Mouse (Mus musculus): ENCODE data around the gene Fktn. TPM values are rescaled to one million over a fixed set of nuclear protein-coding genes. Genes with fewer than 3 reads are reported as not detected.
A peak's percentile ranks its signal among the peaks of the same experiment; 100 is the strongest.
"Not testable (repeated sequence)": the region's sequence is repeated elsewhere in the genome, so short reads cannot be mapped to it uniquely, and the experiment has no call there.

The Fktn gene
- total RNA-seq (2021): 1 to 10 TPM; 5.9 to 7.0 TPM
- long read RNA-seq, experiment 1, full-length matches to known transcripts: 2 of 6 reads
- long read RNA-seq, experiment 1, partial matches to known transcripts: 2 of 6 reads
- long read RNA-seq, experiment 1, other reads (novel, unspliced or antisense): 2 of 6 reads
- long read RNA-seq, experiment 2, full-length matches to known transcripts: 4 of 7 reads
- long read RNA-seq, experiment 2, partial matches to known transcripts: 2 of 7 reads
- long read RNA-seq, experiment 2, other reads (novel, unspliced or antisense): 1 of 7 reads

DNA sequence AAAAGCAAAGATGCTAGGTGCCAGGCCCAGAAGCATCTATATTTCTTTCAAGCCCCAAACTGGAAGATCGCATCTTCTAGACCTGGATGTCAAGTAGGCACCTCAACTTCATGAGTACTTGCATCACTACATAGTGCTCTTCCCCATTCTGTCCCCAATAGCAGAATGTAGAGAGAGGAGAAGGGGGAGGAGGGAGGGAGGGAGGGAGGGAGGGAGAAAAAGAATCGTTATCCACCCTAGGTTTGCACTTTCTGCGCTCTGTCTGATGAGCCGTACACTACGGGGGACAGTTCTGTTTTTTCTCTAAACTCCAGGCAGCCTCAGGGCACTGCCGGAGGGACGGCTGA lies at the start of gene Fktn:
Gene Fktn, plus strand, starts transcription at position 295 of the 347 bp plus-strand sequence.
- intact Hi-C loops (cut with DNase I; ENCODE audit: low total_unique reads): no loop called here
- no peak for DNase-seq

DNA sequence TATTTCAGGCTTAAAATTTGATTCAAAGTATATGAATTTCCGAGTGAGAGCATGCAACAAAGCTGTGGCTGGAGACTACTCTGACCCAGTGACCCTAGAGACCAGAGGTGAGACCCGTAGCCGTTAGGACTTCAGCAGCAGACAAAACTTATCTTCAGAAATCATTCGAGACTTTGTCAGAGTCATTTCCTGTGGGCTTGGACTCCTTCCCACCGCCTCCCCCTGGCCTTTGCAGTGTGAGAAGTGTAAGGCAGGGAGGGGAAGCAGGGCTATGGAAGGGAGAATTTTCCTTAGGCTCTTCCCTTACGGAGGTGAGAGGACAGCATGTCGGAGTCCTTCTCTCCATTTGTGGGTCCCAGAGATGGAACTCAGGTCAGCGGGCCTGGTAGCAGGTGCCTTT lies 31.7 kb upstream of the Fktn start:
- intact Hi-C loops (cut with DNase I; ENCODE audit: low total_unique reads): no loop called here
- DNase-seq: no peak

DNA sequence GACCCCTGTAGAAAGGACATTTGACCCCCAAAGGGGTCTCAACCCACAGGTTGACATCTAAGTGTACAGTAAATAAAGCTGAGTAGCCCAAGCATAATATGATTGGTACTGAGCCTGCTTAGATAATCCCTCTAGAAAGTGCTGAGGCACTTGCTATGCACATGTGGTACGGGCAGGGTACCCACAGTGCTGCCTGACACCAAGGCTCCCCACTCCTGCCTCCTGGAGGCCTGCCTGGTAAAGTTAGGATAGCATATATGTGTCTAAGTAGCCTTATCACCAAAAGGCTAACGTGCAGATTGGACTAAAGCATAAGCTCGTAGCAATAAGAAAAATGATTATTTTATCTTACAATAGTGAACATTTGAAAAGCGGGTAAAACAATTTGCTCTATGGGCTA lies 24.8 kb upstream of the Fktn start:
- intact Hi-C loops (cut with DNase I; ENCODE audit: low total_unique reads): no loop called here
- no peak for DNase-seq

DNA sequence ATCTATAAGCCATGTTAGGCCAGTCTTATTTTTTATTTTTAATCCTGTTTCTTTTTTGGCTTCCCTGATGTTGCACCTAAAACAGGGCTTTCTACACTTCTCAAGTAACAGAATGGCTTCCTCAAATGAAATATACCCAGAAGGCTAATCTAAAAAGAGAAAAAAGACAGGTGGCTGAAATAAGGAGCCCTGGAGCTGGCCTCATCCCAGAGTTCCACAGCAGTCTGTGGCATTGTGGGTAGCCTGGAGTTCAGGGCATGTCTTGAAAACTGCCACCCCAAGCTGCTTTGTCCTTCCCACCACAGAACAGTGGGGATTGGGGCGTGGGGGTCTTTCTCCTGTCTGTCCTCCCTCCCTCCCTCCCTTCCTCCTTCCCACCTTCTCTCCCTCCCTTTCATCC lies 22.4 kb upstream of the Fktn start:
- intact Hi-C loops (cut with DNase I; ENCODE audit: low total_unique reads): no loop called here
- no peak for DNase-seq

DNA sequence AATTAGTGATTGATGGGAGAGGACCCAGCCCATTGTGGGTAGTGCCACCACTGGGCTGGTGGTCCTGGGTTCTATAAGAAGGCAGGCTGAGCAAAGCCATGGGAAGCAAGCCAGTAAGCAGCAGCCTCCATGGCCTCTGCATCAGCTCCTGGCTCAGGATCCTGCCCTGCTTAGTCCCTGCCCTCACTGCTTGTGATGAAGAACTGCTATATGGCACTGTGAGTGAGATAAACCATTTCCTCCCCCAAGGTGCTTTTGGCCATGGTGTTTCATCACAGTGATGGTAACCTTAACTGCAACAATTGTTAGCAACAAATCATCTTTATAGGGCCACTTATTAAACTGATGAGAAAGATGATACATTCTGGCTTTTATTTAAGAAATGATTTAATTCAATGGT lies 4.6 kb upstream of the Fktn start:
- intact Hi-C loops (cut with DNase I; ENCODE audit: low total_unique reads); DNase-seq: not testable (repeated sequence)

DNA sequence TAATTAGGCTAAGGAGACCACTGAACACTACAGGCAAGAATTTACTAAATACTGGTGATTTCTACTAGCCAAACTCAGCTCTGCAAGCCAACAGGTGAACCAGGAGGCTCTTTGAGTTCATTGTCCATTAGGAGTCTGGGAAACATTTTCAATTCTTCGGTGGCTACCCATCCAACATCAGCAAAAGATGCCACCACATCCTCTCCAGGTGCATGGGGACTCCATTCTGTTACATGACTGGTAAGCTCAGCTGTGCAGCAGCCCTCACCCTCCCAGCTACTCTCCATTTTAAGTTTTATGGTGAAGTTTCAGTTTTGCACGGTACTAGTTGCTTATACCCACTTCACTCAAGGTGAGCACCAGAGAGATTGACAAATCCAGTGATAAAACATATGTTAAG lies 3.8 kb upstream of the Fktn start:
- DNase-seq: no peak
- intact Hi-C loops (cut with DNase I; ENCODE audit: low total_unique reads): no loop called here

DNA sequence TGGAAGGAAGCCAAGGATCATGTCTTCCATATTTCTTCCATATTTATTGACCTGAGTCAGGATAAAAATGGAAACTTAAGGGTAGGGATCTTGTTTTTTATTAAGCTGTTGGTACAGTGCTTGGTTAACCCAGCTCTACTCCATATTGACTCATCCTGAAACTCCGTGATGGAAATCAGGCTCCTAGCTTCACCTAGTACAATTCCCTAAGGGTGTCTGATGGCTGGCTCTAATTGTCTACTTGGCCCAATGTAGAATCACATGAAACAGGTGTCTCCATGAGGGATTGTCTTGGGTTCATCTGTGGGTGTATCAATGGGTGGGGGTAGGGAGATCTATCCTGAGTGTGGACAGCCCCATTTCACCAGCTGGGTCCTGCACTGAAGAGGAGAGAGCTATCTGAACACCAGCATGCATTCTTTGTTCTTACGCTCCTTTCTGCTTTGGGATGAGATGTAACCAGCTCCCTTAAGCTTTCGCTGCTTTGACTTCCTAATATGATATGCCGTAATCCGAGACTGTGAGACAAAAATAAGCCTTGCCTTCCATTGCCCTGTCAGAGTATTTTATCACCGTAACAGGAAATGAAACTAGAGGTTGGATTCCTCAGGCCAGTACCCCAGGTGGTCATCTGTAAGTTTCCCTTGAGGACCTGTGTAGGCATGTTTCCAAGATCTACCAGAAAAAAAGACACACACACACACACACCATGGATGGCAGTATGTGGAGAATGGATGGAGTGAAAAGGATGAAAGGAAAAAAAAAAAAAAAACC lies 3.1 kb upstream of the Fktn start:
- no peak for DNase-seq
- intact Hi-C loops (cut with DNase I; ENCODE audit: low total_unique reads): no loop called here

DNA sequence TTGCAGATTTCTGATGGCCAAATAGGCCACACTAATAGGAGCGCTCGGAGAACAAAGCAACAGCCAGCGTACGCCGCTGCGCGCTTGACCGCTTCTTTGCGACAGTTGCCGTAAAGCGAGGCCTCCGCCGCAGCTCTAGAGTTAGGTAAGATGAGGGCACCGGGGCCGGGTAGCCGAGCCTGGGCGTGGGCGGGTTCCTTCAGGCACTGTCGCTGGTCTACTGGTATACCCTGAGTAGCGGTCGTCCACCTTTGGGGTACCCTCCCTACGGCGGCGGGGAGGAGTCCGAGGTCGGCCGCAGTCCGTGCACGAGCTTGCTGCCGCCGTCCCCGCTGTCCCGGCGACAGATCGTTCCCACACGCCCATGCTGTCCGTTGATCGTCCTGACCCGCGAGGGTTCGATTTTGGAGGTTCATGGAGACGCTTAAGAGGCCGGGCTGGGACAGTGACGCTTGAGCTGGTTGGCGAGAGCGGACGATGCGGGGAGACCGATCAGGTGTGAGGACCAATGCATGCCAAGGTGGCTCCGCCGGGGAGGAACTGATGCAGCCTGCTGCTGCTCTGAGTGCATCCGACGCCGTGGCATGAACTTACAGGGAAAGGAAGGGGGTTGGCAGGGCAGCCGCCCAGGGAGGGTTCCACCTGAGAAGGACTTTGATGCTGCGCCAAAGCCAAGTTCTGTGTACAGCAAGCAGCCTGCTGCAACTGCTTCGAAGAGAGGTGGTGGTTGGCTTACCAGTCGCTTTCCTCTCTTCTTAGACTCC lies 435 bp downstream of the Fktn start:
- intact Hi-C loops (cut with DNase I; ENCODE audit: low total_unique reads): no loop called here

DNA sequence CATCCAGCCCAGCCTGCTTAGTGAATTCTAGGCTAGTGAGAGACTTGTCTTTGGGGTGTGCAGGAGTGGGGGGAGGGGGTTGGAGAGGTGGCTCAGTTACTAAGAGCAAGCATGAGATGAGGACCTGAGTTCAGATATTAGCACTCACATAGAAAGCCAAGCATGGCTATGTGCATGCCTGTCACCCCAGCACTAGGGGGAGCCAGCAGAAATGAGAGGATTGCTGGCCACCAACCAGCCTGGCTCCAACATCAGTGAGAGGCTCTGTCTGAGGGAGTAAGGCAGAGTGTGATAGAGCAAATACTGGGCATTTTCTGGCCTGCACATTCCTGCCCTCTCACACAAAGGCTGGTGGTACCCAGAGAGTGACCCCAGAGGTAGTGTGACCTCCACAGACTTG lies 2.2 kb downstream of the Fktn start:
- DNase-seq: no peak
- intact Hi-C loops (cut with DNase I; ENCODE audit: low total_unique reads): no loop called here

More for the DNA sequence above, 435 bp downstream of the Fktn start:
- peak; percentile 89 for DNase-seq

DNA sequence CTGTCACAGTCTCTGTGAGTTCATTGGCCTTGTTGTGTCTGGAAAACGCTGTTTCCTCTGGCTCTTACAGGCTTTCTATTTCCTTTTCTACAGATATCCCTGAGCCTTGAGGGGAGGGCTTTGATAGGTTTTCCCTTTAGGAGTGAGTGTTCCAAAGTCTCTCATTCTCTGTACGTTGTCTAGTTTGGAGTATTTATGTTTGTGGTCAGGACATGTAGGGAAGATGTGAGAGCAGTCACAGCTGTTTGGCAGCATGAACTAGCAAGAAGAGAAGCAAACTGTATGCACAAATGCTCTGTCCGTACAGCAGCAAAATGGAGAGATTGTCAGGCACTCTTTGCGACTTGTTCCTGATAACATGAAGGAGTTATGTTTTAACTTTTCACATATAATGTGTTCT lies 3.7 kb downstream of the Fktn start:
- intact Hi-C loops (cut with DNase I; ENCODE audit: low total_unique reads): no loop called here
- no peak for DNase-seq

DNA sequence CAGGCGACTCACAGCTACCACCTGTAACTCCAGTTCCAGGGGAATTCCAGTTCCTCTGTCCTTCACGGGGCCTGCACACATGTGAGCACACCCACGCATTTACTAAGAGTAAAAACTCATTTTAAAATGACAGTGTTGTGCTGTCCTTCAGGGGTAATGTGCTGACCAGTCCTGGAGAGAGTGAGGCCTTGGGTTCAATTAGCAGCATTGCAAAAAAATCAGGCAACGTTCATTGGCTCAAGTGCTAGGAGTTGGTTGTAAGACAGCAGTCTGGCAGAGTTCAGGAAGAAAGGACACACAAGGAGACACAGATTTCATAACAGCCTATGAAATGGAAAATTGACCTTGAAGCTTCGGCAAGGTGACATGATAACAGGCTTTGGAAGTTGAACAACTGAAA lies 4.5 kb downstream of the Fktn start:
- intact Hi-C loops (cut with DNase I; ENCODE audit: low total_unique reads): no loop called here
- DNase-seq: no peak

DNA sequence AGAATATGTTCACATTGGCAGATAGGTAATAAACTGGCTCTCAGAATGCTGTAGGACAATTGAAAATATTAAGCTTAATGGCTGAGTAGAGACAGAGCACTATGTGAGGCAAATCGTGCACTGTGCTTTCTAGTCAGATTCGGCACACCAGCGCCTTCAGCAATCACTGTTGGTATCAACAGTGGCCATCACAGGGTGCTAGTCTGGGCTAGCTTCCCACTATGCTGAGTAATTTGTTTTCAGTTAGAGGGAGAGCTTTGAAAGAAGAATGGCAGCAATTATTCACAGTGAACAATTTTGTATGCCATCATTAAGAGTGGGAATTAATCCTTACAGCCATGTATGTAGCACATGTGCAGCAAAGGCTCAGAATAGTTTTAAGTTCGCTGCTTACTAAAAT lies 8.7 kb downstream of the Fktn start:
- intact Hi-C loops (cut with DNase I; ENCODE audit: low total_unique reads): no loop called here
- DNase-seq: no peak

DNA sequence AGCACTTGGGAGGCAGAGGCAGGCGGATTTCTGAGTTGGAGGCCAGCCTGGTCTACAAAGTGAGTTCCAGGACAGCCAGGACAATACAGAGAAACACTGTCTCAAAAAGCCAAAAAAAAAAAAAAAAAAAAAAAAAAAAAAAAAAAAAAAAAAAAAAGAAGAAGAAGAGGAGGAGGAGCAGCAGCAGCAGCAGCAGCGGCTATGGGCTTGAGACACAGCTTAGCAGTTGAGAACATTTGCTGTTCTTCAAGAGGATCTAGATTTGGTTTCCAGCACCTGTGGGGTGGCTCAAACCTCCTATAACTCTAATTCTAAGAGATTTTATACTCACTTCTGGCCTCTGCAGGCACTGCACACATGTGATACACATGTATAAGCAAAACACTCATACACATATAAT lies 12.3 kb downstream of the Fktn start:
- intact Hi-C loops (cut with DNase I; ENCODE audit: low total_unique reads); DNase-seq: not testable (repeated sequence)

DNA sequence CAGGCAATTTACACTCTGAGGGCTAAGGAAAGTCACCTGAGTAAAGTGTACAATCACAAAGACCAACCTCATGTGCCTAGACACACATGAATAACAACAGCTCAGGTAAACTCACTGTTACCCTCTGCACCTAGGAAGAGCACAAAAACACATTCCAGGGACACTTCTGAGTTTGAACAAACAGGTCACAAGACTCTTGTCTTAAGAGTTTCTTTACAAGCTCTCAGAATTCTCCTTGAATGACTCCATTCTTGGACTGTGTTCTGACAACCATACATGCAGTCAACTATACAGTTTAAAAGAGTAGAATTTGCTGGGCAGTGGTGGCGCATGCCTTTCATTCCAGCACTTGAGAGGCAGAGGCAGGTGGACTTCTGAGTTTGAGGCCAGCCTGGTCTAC lies 14.3 kb downstream of the Fktn start:
- intact Hi-C loops (cut with DNase I; ENCODE audit: low total_unique reads): no loop called here
- DNase-seq: no peak

DNA sequence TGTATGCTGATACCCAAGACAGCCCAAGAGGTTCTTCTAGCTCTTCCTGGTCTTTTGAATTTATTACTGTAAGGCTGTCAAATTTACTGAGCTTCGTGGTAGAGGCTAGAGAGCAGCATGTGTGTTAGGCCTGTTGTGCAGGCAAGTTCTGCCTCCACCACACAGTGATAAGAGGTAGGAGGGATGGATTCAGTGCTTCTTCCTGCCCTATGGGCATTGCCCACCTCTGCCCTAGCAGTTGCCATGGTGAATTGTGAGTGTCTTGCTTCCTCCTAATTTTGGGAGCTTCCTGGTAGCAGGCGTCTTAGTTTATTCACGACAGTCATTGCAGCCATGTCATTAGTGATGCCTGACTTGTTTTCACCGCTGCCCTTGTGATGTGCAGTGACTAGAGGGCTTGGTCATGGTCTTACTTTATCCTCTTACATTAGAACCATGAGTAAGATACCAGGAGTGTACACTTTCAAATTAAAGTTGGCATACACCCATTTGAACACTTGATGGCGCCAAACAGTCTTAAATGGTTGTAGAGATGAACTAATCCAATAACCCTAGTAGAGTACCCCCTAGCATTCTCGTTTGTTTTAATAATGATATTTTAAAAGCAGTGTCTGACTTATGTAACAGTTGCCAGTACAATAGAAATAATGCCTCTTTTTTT lies 25.3 kb downstream of the Fktn start:
- DNase-seq: peak; percentile 12

DNA sequence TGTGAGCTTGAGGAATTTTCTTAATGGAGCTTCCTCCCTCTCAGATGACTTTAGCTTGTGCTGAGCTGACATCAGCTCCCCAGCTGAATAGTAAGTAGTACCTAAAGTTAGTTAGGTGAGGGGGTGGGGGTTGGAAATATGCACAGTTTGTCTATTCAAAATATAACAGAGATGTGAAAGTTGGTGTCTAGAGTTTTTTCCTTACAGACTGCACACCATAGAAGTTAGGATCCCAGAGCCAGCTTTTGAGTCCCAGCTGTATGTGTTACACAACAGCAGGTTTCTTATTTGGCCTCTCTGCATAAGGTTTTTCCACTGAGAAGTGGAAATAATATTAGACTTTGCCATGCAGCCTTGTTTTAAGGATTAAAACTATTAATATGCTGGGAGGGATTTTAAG lies 36.0 kb downstream of the Fktn start:
- intact Hi-C loops (cut with DNase I; ENCODE audit: low total_unique reads): no loop called here

More for the DNA sequence above, 25.3 kb downstream of the Fktn start:
- intact Hi-C loops (cut with DNase I; ENCODE audit: low total_unique reads): no loop called here

DNA sequence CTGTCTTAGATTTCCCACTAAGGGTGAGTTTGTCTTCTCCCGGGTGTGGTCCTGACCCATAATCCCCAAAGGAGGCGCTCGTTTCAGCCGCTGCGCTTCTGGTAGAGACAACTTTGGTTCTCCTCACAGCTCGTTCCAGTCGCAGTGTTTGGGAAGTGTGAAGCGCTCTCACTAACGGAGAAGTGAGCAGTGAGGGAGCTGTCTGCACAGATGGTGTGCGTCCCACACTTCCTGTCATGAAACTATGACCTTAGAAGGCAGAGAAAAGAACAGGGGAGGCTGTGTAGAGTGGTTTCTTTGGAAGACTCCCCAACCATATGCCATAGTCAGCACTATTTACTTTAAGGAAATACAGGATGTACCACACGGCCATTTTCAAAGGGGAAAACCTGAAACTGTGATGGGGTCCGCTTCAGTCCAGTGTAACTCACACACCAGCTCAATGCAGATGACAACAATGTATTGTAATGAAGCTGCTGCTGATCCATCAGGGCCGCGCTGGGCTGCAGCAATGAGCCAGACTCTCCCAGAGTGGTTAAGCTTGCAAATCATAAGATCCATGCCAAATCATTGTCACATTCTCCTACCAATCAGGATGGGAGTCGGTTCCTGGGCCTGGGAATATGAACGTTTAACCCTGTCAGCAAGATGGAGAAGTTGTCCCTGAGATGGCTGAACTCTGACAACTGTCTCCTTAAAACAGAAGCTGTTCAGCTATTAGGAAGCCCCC lies 36.8 kb downstream of the Fktn start:
- DNase-seq: no peak
- intact Hi-C loops (cut with DNase I; ENCODE audit: low total_unique reads): no loop called here

More for the DNA sequence above, 36.0 kb downstream of the Fktn start:
- no peak for DNase-seq

DNA sequence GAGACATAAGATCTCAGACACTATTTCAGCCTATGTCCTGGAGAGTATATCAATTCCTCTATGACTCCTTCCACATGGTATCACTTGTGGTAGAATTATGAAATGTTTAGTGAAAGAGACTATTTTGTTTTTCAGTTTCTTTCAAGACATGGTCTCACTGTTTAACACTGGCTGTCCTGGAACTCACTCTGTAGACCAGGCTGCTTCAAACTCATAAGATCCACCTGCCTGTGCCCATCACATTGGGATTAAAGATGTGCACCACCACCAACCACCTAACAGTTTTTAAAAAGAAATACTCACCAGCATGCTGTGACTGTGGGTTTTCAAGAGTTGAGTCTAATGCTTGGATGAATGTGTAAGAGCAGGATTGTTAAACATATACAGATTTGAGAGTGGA lies 43.2 kb downstream of the Fktn start:
- no peak for DNase-seq
- intact Hi-C loops (cut with DNase I; ENCODE audit: low total_unique reads): no loop called here

DNA sequence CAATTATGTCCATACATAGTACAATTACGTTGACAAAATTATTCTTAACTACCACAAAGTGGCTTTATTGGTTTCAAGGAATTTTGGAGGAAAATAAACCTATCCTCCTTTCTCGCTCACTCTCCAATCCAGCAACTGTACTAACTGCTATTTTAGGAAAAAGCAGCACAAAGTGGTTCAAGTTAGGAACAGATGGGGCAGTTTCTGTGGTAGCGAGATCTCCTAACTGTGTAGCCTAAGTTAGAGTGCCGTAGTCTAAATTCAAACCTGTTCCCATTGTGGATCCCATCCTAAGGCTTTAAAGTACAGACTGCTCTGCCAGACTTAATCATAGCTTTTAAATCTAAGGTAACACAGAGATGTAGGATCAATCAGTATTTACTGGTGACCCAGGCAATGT lies 45.0 kb downstream of the Fktn start:
- no peak for DNase-seq
- intact Hi-C loops (cut with DNase I; ENCODE audit: low total_unique reads): no loop called here

DNA sequence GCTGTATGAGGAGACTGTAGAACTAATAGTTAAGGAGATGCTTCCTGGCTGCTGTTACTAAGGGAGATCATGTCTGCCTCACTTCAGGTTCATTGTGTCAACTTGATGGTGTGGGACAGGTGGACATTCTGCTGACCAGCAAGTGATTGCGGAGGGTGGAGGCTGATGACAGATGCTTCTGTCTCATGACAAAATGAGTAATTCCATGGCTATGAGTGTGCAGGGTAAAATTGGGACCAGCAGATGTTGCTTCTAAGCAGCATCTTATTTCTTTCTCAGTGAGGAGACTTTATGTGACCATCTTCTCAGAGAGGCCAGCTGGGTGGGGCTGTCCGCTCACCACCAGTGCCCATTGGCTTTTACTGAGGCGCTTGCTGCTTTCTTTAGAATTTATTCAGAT lies 45.9 kb downstream of the Fktn start:
- intact Hi-C loops (cut with DNase I; ENCODE audit: low total_unique reads): no loop called here
- no peak for DNase-seq
